Mouse (Mus musculus) adrenal gland, adult (tissue): ENCODE measurements around the gene Rbks.

Source experiments
- DNase-seq, 2 experiments: peaks; one replicate each; pipeline ENCODE4 v3.0.0; 2022 to 2023; ENCODE audit warnings: low spot score in 1 of 2; ENCODE audit not compliant: inconsistent age in 2 of 2

Gene Rbks

DNA sequence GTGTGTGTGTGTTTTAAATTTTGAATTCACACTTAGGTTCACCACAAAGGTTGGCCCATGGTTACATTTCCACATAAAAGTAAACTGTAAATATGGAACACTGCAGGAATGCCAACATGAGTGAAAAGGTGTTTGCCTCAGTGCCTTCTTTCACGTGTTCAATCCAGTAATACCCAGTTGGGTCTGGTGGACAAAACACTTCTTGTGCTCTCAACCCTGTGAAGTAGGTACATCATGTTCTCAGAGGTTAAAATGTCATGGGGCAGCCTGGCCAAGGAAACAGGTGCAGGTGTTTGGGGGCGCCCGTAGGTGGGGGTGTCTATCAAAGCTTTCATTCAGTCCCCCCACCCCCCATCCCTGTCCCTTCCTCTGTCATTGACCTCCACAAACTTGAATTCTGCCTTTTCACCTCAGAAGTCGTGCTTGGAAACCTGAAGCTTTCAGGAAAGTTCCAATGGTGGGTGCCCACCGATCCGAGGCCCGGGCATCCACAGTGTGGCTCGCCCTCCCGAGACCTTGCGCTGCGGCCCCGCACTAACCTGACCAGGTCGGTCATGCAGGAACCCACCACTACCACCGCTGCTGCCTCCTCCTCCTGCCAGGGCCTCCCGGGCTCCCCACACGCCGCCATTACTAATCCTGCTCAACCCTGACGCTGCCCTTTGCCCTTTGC lies at the start of gene Rbks:
TSS of gene Rbks (minus strand) at position 657 of the 673 bp plus-strand sequence.
- no peak for DNase-seq

DNA sequence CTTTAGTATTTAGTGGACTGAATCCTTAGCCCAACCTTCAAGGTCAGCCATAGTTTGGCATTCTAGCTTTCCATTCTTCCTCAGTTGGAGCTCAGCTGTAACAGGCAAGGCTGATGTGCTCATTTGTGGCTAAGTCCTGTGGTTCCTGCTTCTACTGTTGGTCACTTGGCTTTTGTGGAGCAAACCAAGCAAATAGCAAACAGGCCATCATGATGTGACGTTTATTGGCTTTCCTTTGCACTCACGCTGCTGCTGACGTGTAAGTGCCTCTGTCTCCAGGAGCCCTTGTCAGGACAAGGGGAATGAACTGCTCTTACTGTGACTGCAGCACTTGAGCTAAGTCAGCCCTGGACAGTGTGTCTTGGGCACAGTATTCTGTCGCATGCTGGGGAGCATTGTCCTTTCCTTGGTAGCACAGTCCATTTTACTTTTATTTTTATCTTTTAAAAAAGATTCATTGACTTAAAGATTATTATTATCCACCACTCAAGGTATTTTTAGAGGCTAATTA lies 45.1 kb upstream of the Rbks start:
- DNase-seq = peak in 1 of 2 experiments; percentile 44

DNA sequence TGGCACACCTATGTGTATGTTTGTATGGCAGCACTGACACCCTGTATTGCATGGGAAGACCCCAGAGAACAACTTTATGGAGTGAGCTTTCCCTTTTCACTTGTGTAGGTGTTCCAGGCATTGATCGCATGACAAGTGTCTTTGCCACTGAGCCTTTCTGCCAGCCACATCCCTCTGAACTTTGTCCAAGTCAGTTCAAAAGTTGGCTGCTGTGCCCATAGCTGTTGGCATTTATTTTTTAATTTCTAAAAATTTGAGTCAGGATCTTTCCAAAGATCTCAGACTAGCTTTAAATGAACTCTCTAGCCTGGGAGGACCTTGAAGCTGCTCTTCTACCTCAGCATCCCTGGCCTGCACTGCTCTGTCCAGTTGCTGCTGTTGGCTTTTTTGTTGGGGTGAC lies 44.5 kb upstream of the Rbks start:
- peak in 1 of 2 experiments; percentile 81 for DNase-seq

DNA sequence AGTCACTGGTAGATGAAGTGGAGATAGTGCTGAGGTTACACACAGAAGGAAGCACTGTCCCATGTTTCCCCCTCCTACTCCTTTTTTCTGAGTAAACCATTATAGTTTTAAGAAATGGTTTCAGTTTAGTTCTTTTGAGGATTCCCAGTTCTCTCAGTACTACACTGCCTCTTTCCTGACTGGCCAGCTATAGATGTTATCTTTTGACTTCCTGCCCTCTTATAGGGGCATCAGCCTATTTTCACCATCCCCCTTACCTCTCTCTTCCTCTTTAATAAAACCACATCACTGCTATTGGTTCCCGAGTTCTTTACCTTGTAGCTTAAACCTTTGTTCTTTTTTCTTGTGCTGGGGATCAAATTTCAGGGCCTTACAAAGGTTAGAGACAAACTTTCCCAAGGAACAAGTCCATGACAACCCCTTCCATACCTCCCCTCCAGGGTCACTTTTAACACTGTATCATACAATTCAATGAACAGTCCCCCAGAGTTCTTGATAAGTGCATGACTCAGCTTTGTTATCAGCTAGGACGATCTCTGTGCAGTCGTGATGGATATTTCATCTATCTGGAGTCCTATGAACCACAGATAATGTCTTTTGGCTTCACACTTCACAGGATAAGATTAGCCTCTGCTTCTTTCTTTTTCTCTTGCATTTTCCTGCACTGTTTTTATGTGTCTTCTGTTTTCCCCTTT lies 35.4 kb upstream of the Rbks start:
- DNase-seq = peak; percentile 48 to 84

DNA sequence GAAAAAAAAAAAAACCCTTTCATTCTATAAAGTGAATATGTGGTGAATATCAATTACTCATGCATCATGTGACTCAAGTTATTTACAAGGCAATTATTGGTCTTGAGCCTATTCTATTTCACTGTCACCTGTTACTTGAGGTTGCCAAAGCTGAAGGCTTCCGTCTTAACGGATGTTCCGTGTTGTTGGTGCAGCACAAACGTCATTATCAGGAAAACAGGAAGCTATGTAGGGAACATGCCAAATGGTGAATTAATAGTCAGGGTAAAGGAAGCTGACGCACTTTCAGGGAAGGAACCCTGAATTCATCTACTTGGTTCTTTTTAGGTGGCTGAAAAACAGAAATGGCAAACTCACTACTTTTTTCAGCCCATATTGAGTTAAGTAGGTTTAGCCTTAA lies 30.0 kb upstream of the Rbks start:
- peak in 1 of 2 experiments; percentile 54 for DNase-seq

DNA sequence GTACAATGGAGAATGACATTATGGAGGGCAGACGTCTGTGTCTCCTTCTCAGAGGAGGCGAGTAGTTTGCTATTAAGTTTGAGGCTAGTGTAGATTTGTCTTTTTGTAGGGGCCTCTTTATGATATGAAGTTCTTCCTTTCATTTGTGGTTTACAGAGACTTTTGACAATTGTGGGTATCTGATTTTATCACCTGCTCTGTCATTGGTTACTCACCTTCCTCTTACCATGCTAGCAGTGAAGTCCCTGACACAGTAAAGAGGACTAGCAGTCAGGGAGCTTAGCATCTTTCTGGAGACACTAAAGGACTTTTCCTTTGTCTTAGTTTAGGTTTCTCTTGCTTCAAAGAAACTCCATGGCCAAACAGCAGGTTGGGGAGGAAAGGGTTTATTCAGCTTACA lies 28.5 kb upstream of the Rbks start:
- DNase-seq = no peak

DNA sequence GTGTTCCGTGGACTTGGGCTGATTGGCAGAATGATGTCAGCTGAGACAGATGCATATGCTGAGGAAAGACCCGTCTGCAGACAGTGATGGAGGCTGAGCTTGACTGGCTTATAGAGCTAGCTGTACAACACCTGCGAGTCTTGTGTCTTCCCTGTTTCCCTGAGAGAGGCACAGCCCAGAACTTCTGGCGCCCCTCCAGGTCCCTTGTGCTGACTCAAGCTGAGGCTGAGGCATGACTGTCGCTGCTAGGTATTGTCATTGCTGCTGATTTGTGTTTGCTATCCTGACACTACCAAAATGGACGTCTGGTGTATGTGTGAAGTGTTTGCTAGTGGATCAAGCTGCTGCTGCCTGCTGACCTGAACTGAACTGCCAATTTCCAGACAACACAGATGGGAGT lies 27.1 kb upstream of the Rbks start:
- DNase-seq = peak in 1 of 2 experiments; percentile 63

DNA sequence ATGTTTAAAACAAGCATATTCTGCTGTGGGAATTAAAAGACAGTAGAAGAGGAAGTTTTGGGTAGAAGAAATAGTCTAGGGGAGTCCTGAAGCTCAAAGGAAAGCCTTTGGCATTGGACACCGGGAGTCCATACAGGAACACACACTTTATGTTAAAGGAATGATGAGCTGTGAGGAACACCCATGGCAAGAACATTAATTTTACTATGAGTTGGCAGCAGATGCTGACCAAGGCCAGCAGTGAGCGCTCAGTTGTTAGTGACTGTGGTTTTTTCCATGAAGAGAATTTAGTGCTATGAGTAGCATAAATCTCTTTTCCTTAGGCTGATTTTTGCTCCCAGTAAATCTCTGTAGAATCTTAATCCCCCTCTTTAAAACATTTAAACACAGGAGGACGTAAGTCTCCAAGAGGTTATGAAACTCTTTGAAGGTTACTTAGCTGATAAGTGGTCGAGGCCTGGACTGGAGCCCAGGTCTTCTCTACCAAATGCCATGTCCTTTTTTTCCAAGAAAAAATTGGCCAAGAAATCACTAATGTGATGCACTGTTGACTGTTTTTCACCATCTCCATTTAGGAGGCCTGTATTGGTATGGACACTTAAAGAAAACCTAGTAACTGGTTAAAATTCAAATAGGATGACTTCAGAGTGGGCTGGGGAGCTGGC lies 18.2 kb upstream of the Rbks start:
- peak; percentile 87 to 93 for DNase-seq

DNA sequence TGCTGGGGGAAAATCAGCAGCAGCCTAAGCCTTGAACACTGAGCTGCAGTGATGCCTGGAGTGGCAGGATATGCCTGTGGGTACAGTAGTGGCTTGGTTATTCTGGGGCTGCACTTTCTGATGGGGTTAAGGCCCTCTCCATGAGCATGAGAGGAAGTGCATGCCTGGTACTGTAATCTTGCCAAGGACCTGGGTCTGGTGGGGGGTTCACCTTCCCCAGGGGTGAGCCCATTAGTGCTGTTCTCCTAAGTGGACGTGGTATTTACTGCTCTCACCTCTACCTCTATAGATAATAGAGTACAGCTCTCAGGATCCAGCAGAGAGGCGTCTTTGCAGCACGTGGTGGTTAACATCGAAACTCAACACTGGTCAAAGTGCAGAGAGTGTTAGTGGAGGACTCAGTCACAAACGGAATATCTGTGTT lies 16.4 kb upstream of the Rbks start:
- no peak for DNase-seq

DNA sequence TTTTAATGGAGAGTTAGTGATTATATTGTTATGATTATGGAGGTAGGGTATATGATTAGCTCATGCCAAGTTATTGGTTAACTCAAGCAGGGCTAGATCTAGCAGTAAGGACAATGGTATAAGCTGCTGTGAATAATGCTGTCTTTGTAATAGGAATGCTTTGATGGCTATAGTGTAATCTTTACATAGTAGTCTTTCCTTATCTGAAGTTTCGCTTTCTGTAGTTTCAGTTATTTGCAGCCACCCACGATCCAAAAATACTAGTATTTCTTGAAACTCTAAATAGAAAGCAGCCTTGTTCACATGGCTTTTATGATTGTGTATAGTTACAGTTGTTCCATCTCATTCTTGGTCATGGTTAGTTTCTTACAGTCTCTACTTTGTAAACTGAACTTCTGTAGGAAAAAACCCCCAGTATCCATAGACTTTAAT lies 15.9 kb upstream of the Rbks start:
- DNase-seq = no peak

DNA sequence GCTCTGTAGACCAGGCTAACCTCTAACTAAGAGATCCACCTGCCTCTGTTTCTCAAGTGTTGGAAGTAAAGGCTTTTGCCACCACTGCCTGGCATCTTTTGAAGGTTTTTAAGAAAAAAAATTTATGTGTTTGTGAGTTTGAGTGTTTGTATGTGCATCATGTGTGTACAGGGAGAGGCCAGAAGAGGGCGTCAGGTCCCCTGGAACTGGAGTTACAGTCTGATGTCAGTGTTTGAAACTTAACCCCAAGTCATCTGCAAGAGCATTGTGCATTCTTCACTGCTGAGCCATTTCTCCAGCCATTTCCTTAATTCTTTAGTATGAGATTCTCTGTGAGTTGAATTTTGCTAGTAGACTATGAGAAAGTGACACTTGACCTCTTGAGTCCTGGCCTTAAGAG lies 12.0 kb upstream of the Rbks start:
- DNase-seq = peak in 1 of 2 experiments; percentile 69

DNA sequence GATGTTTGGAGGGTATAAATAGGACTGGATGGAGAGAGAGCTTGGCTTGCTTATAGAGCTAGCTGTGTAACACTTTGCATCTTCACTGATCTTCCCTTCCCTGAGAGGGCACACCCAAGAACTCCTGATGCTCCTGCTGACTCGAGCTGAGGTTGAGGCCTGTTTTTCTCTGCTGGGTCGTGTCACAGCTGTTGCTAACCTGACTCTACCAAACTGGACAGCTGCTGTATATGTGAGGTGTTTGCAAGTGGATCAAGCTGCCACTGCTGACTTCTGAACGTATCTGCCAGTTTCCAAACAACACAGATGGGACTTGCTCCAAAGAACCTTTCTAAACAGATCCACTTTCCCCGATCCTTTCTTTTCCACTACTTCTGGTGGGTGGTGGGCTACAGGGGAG lies 9.4 kb upstream of the Rbks start:
- DNase-seq = no peak

DNA sequence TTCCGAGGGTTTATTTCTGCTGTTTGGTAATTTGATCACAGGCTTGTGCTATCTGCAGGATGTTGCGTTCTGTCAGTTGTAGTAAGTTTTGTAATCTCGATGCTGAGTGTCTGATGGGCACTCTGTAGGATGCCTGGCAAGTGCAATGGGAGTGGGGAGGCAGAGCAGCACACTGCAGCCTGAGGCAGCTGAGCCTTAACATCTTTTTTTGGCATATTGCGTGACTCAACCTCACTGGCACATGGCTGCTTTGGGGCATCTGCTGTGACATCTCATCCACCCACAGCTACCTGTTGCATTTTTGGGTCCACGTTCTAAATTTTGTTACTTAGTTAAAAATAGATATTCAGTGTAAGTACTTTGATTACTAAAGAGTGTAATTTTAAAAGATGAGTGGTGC lies 7.5 kb upstream of the Rbks start:
- no peak for DNase-seq

DNA sequence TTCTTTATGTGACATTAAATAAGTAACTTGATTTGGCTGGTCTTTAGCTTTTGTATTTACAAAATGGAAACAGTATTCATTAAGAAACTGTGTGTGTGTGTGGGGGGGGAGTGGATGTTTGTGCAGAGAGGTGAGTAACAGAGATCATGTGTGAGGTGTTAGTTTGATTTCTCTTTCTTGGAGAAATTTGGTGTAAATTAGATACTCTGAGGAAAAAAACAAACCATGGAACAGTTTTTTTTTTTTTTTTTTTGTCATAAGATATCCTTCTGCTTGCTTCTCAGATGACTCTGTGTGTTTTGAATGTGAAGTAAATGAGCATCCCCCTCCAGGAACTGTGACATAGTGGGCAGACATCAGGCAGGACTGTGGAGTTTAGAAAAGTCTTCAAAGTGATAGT lies 2.0 kb upstream of the Rbks start:
- no peak for DNase-seq

DNA sequence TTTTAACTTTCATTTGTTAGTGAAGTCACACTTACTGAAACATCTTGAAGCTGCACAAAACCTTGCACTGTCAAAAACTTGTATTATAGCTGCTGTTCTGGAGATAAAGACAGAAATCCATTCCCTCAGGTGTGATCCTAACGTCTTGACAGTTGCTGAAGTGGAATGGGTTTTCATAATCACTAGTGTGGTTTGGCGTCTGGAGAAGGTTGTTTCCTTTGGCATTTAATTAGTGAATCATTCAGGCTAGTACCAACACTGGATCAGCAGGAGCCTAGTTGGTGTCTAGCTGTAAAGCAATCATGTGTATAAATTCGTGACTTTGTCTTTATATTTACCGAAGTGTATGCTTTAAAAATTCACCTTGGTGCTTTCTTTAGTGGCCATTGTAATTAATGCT lies 1.5 kb upstream of the Rbks start:
- peak in 1 of 2 experiments; percentile 83 for DNase-seq

DNA sequence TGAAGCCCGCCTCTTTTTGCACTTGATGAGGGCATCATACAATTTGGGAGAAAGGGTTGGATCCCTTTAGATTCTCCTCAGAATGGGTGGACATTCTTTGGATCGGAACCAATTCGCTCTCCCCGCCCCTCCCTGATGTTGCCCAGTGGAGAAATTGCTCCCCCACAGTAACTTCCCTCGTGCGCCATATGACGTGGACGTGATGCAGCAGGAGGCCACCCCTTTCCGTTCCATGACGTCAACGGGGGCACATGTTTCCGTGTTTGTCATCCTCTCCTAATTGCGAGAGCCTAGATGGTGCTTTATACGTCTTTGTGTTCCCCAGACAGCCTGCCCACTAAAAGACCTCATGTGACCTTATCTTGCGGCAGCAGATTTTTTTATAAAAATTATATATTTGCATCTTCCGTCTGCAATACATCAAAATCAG lies 885 bp upstream of the Rbks start:
- peak; percentile 94 to 98 for DNase-seq

DNA sequence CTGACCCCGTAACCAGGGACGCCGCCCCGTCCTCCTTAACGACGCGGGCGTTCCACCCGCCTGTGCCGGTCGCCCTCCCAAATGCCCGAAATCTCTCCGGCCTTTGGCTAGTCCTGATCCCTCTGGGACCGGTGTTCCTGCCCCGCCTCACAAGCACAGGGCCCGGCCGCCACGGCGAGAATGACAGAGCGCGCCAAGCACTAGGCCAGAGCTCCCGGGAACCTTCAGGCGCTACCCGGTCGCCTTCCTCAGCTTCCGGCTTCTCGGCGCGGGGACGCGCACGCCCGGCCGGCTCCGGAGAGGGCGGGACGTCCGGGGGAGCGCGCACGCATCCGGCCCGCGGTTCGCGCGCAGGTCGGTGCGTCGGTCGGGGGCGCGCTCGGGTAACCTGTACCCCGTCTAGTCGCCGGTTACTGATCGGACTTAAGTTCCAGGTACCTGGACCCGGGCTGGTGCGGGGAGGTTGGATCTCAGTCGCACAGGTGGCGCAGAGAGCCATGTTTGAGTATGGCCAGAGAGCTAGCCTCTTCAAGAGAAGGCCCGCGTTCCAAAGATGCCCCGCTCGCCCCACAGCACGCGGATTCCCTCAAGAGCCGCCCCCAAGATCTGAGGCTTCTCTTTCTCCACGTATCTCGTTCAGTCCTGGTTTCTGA lies 343 bp upstream of the Rbks start, which contains the start of gene Babam2:
TSS of gene Babam2 (plus strand) at position 41 of the 653 bp plus-strand sequence.
- peak; percentile 94 to 97 for DNase-seq

DNA sequence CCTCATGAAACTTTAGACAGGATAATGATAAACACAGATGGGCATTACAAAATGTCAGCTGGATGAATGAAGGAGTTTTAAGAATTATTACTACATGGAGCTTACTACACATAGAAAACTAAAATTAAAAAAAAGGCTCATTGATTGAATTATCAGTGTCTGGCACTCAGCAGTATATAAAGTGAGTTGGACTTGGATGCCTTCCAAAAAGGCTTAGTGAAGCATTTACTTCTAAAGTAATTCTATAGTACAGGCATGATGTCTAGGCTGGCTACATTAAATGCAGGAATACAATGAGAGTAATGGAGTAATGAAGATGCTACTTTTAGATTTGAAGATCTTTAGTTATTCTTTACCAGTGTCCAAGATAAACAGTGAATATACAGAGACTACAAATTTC lies 4.2 kb downstream of the Rbks start:
- no peak for DNase-seq

DNA sequence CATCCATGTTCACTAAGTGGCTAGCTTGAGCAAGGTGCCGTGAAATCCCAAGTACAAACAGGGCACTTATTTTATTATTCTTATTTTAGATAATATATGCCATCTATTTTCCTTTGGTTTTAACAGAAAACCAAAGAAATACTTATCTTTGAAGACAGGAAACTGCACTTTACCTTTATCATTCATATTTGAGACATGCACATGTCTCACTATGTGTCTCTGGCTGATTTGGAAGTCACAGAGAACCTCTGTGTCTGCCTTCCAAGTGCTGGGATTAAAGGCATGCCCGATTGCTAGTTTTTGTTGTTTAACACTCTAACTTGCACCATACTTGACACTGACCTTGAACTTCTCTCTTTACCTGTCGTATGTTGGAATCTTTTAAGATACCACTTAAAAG lies 9.5 kb downstream of the Rbks start:
- DNase-seq = no peak

DNA sequence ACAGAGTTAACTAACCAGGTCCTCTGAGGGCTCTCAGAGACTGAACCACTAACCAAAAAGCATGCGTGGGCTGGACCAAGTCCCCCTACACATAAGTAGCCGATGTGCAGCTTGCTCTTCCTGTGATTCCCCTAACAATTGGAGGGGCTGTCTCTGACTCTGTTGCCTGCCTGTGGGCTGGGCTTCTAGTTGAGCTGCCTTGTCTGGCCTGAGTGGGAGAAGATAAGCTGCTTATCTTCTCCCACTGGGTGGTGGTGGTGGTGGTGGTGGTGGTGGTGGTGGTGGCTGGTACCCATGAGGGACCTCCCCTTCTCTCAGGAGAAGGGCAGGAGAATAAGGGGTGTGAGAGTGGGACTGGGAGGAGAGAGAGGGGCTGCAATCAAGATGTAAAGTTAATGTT lies 11.4 kb downstream of the Rbks start:
- no peak for DNase-seq

DNA sequence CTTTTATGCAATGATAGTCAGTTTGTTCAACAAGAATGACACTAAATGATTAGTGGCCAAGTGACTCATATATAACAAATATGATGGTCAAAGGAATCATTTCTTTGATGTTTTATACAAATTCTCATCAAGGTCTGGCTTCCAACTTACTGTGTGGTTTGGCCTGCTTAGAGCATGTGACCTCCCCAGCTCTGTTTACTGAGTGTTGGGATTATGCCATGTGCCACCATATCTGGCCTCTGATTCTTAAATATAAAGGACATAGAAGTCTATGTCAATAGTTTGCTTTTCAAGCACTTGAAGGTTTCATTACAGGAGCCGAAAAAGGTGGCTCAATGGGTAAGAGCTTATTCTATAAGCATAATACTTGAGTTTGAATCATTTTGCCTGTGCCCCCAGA lies 15.1 kb downstream of the Rbks start:
- peak in 1 of 2 experiments; percentile 56 for DNase-seq
